Mouse (Mus musculus): ENCODE data around the gene Gpr161.

Gpr161 gene

DNA sequence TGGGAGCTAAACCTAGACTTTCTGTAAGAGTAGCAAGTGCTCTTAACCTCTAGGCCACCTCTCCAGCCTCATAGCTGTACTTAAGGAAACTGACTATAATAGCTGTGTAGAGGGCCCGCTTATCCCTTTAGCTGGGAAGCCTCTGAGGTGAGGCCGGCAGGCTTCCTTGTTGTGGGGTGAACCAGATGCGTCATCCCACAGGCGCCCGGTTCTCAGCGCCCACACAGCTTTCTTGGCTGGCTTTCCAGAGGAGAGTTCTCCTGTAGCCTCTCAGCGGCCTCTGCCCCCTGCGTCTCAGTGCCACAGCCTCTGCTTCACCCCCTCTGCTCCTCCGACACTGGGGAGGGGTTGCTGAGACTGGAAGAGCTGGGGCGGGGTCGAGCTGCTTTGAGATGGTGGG is 20.8 kb downstream of the Gpr161 start:
- no peak for DNase-seq (ENCODE audit: low spot score in 2 of 2)

DNA sequence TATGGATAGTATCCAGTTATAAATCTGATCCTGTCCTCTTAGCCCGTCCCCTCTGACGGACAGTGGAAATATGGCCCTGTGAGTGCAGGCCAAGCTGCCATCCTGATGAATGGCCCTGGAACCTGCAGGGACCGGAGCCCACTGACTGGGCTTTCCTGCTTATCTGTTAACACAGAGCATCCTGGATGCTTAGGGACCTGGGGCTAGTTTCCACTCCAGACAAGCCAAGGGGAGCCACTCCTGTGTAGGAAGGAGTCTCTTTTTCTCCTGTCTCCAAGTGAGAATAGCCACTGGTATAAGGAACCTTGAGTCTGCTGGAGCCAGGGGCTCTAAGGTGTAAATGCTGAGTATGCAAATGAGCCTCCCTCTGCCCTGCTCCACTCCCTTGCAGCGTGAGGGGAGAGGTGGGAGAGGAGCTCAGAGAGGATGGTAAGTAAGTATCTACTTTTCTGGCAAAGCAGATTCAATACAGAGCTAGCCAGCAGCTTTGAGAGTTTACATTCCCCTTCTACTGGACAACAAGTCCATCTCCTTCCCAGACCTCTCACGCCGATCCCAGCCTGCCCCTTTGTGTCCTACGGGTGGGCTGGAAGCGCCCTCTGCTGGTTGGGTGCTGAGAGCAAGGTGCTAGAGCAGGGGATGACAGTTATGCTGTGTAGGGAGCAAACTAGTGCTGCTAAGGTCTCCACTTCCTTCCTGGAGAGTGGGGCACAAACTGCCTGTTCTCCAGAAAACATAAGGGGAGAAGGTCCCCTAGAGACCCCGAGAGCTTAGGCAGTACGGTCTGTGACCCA is 24.7 kb downstream of the Gpr161 start:
- DNase-seq (ENCODE audit: low spot score in 2 of 2), result peak; percentile 59 to 82

DNA sequence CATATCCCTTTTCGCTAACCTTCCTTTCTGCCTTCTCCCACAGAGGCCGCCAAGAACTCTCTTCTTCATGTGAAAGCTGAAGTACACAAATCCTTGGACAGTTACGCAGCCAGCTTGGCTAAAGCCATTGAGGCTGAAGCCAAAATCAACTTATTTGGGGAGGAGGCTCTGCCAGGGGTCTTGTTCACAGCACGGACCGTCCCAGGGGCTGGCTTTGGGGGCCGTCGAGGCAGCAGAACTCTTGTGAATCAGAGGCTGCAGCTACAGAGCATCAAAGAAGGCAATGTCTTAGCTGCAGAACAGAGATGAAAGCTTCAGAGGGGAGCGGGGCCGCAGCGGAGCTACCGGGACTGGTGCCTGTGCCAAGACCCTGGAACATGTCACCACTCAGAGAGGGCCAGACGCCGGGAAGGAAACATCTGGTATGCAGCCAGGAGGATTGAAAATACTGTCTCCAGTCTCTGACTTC is 25.8 kb downstream of the Gpr161 start:
- no peak for DNase-seq (ENCODE audit: low spot score in 2 of 2)

DNA sequence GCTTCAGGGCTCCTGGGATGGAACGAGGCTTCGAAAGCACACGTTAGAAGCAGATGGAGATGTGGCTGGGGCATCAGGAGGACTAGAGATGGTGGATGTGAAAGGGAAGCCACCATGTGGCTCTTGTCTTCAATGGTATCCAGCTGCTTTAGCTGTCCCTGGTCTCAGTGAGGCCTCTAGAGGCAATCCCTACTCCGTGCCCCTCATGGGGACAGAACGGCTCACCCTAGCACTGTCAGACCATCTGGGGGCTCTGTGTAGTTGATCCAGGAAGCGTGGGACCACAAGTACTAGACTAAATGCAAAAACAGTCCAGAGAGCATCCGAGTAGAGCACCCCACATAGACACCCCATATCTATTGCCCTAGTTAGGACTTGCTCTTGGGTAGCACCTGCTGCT is 26.3 kb downstream of the Gpr161 start:
- peak in 1 of 2 experiments; percentile 19 for DNase-seq (ENCODE audit: low spot score in 2 of 2)

DNA sequence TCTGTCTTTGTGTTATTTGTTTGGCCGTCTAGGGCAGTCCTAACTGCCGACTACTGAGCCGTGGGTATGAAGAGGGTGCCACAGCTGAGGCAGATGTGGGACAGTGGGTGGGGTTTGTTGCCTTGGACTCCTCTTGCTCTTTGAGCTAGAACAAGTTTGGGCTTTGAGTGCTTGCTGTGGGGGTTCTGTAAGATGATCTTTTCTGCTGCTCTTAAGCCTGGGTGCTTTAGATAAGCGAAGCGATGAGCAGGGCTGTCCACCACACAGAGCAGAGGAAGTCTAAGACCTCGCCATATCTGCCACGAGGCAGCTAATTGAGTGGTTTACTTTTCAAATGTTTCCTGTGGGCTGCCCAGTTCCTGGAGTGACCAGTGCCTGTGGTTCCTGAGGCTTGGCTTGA is 27.3 kb downstream of the Gpr161 start:
- peak in 1 of 2 experiments; percentile 43 for DNase-seq (ENCODE audit: low spot score in 2 of 2)

DNA sequence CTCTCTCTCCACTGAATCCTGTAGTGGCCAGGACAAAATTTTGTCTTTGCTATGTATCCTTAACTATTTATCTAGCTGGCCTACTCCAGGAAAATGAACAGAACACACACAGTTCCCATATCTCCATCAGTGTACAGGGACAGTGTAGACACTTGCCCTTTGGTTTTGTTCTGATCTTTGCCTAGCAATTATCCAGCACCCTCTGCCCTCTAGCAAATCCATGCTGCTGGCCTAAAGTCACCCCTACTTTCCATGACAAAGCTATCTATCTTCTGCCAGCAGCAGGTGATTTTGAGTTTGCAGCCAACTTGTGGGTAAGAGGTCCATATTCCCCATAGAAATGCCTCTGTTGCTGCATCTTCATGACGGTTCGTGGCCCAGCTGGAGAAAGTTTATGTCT is 31.8 kb downstream of the Gpr161 start:
- DNase-seq (ENCODE audit: low spot score in 2 of 2), result peak in 1 of 2 experiments; percentile 5

DNA sequence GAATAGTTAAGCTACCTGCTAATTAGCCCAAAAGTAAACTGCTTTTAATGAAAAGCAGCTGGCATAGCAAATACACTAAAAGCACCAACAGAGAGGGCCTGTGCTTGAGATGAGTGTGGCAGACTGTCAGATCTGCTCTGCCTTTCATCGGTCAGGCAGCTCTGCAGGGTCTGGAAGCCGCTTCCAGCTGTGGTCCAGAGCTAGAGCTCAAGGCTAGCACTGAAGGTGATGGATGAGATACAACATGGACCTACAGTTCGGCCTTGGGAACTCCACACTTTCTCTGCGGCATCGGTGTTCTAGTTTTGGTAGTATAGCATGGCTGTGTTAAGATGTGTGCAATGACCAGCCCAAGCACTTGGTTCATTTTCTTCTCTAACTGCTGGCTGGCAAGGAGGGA is 32.2 kb downstream of the Gpr161 start:
- peak in 1 of 2 experiments; percentile 9 for DNase-seq (ENCODE audit: low spot score in 2 of 2)

DNA sequence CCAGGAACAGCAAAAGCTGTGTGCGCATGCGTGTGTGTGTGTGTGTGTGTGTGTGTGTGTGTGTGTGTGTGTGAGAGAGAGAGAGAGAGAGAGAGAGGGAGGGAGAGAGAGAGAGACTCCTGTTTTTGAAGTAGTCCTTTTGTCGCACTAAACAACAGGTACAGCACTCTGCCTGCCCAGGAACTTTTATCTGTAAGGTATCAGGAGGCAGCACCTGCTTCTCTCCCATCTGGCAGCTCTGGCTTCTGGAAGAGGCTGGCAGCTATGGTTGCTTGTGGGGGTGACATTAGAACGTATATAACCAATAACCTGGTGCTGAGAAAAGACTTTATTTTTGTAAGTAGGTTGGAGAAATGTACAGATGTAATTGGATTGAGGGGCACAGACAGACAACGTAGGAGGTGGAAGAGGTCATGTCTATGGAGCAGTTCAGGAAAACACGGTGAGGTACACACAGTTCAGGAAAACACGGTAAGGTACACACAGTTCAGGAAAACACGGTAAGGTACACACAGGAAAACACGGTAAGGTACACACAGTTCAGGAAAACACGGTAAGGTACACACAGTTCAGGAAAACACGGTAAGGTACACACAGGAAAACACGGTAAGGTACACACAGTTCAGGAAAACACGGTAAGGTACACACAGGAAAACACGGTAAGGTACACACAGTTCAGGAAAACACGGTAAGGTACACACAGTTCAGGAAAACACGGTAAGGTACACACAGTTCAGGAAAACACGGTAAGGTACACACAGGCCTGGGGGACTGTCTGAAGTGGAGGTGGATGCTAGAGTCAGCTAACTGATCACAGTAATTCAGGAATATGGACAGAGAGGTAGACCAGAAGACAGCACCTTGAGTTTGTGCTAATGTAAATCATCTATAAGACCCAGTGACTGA is 33.0 kb downstream of the Gpr161 start:
- peak in 1 of 2 experiments; percentile 14 for DNase-seq (ENCODE audit: low spot score in 2 of 2)

DNA sequence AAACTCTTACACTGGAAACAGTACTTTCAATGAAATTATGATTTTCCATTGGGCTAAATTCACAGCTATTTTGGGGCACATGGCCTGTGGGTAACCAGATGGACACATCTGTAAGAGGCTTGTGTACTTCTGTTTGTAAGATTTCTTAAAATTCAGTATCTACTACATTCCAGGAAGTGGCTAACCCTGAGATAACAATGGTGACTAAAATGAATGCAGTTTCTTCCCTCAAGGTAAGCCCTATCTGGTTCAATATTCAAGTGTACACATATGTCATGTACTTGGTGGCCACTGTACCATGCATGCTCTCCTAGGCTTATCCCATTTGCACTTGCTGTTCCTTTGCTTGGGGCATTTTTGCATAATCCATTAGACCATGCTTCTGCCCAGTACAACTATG is 35.3 kb downstream of the Gpr161 start:
- DNase-seq (ENCODE audit: low spot score in 2 of 2), result no peak

DNA sequence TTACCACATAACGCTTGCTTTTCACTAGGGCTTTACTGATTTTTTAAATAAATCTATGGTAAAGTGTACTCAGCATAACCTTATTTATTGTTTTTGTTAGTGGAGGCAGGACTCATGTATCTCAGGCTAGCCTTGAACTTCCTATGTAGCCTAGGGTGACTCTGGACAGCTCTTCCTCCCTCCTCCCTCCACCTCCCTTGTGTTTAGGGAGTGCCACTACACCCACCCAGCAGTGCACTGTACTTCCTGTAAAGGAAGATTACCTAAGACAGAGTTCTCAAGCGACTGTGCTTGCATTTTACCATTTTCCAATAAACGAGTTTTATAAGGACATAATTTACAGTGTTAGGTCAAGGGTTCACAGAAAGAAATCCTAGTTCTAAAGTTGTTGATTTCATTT is 37.2 kb downstream of the Gpr161 start:
- DNase-seq (ENCODE audit: low spot score in 2 of 2), result no peak

DNA sequence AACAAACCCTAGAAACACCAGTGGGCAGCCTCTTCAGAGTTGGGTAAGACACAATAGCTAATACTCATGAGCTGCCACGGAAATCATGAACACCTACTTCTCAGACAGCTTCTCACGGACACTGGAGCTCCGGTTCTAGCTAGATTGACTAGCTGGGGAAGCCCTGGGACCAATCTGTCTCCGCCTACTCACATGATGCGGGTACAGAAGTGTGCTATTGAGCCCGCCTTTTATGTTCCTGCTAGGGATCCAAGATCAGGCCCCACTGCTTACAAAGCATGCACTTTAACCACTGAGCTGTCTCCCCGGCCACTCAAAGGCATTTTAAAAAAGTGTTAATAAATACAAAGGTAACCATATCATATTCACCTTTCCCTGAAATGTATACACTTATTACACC is 46.5 kb downstream of the Gpr161 start:
- DNase-seq (ENCODE audit: low spot score in 2 of 2), result no peak

DNA sequence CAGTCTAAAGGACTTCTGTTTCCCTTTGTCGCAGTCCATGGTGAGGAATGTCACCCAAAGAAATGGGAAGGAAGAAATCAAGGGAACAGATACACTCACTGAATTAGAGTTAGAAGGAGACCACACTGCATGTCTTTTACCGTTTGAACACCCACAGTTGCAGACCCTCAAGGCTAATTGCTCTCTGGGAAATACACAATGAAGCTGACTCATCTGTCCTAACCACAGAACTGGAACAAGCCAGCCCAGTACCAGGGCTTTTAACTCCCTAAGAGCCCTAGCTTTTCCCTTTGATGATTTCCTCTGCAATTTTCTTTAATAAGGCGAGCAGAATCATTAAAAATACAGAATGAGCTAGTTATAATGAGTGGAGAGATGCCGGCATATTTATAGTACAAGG is 48.9 kb downstream of the Gpr161 start:
- no peak for DNase-seq (ENCODE audit: low spot score in 2 of 2)

DNA sequence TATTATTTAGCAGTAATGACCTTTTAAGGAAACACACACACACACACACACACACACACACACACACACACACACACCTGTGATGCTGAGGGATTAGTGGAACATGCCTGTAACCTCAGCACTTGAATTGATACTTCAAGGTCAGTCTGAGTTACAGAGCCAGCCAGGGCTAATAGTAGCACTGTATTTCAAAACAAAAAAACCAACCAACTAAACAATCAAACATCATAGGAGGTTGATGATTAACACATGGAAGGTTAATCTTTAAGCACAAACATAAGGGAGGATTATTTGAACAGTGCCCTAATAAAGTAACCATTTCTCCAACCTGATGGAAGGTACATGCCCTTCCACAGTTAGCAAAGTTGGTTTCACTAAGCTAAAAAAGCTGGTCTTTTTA is 53.0 kb downstream of the Gpr161 start:
- no peak for DNase-seq (ENCODE audit: low spot score in 2 of 2)

DNA sequence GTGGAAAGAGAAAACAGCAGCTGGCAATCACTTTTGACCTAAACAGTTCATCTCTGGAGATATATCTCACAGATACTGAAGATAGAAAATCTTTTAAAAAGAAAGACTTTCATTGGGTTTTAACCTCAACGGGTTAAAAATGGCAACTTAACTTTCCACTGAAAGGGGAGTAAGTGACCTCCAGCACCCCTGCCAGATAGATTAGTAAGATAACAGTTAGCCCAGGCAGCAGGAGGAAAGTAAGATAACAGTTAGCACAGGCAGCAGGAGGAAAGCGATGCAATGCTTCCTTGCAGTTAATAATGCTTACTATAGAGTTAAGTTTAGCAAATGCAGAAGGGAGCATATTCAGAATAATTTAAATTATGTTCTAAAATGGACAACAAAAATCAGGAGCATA is 60.8 kb downstream of the Gpr161 start:
- no peak for DNase-seq (ENCODE audit: low spot score in 2 of 2)

DNA sequence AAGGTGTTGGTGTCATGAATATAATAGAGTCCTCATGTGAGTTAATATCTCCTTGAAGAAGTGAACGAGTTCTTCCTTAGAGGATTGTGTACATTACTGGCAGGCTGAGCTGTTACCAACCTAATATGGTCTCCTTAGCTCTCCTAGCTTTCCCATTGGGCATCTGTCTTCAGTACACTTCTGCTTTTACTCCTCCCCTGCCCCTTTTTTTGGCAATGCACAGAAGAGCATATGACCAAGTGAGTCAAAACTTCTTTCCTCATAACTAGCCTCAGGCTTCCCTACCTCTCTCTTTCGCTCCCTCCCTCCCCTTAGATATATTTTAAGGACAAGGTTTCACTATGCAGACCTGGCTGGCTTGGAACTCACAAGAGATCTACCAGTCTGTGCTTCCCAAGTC is 67.7 kb downstream of the Gpr161 start:
- no peak for DNase-seq (ENCODE audit: low spot score in 2 of 2)

DNA sequence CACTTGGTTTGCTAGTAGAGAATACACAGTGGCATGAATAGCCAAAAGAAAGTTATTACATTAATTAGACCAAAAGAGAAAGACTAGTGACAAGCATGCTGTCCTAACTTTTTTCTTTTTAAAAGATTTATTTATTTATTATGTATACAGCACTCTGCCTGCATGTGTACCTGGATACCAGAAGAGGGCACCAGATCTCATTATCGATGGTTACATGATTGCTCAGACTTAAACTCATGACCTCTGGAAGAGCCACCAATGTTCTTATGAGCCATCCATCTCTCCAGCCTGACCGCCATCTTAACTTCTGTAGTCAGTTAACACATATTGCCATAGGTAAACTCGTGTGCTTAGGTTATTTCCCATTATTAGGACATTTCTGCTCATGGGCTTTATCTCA is 69.5 kb downstream of the Gpr161 start:
- no peak for DNase-seq (ENCODE audit: low spot score in 2 of 2)

DNA sequence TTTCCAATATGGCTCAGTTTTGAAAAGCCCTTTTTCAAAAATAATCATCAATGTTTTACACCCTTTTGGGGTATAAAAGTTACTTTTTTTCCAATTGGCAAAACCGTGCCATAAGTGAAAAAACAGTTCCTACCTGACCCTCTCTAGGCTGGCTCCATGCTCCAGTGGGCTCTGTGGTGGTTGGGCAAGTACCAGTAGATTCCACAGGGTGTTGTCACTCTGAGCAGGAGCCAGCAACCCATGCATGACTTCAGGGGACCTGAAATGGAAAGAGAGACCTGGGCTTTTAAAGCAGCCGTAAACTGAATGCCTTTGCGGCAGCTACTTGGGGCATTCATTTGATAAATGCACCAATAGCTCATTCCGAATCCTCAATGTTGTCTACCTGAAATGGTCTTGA is 75.4 kb downstream of the Gpr161 start:
- DNase-seq (ENCODE audit: low spot score in 2 of 2), result no peak

DNA sequence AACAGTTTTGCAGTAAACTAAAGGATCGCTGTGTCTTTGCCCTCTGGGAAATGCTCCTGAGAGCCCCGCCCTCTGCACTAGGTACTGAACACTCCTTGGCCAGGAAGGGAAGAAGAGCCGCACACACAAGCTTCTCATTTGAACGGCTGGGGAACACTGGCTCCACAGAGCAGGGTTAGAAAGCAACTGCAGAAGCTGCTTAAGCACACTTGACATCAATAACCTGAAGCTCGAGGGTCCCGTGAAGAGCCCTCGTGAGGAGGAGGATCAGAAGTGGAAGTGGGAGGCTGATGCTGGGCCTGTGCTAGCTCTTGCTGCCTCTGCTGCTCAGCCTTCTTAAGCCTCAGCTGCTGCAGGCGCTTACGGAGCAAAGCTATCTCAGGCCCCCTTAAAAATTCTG is 78.2 kb downstream of the Gpr161 start:
- no peak for DNase-seq (ENCODE audit: low spot score in 2 of 2)

All from spleen, postnatal 10 days (tissue).